Mouse (Mus musculus) neural tube, embryonic 14.5 days (tissue): ENCODE results near the gene Arid1b. TPM values are rescaled to one million over a fixed set of nuclear protein-coding genes. Genes with fewer than 3 reads are reported as not detected.

Experiments
- ATAC-seq: fragments of 200-750 bp; cut with Nextera tagmentation; 2 replicates; pipeline ENCODE4 v1.8.0; 2017; ENCODE audit warnings: low read depth, mild to moderate bottlenecking, moderate TSS enrichment, moderate library complexity
- H3K27ac ChIP-seq: fragments of 300-500 bp; sonication (generic); 2 replicates; pipeline ENCODE4 v1.5.1; 2014; ENCODE audit warnings: low read depth, mild to moderate bottlenecking, control low read depth, low read length, moderate library complexity, mixed read lengths
- H3K27me3 ChIP-seq: fragments of 300-500 bp; sonication (generic); 2 replicates; pipeline ENCODE4 v1.6.1; 2014; ENCODE audit warnings: low read length; ENCODE audit not compliant: control insufficient read depth, insufficient read depth
- H3K36me3 ChIP-seq: fragments of 300-500 bp; sonication (generic); 2 replicates; pipeline ENCODE4 v1.6.1; 2014; ENCODE audit warnings: low read length, mixed read lengths; ENCODE audit not compliant: control insufficient read depth, insufficient read depth
- H3K4me1 ChIP-seq: fragments of 300-500 bp; sonication (generic); 2 replicates; pipeline ENCODE4 v1.6.1; 2014; ENCODE audit warnings: low read length; ENCODE audit not compliant: control insufficient read depth, insufficient read depth
- H3K4me2 ChIP-seq: fragments of 300-500 bp; sonication (generic); 2 replicates; pipeline ENCODE4 v1.6.1; 2014; ENCODE audit warnings: mild to moderate bottlenecking, low read depth, low read length, control low read depth
- H3K4me3 ChIP-seq: fragments of 300-500 bp; sonication (generic); 2 replicates; pipeline ENCODE4 v1.5.1; 2014; ENCODE audit warnings: low read depth, low read length, control low read depth, mixed read lengths
- H3K9ac ChIP-seq: fragments of 300-500 bp; sonication (generic); replicated peaks from 2 replicates; pipeline ENCODE4 v1.6.1; 2014; ENCODE audit warnings: low read depth, mild to moderate bottlenecking, control low read depth, low read length, mixed read lengths
- H3K9me3 ChIP-seq: fragments of 300-500 bp; sonication (generic); 2 replicates; pipeline ENCODE4 v1.6.1; 2016; ENCODE audit warnings: low read length; ENCODE audit not compliant: control insufficient read depth
- WGBS: fragments of 180-500 bp; shearing (Covaris S2); extraction: QIAGEN DNeasy Blood & Tissue Kit; methylation state at CpG from one replicate; pipeline ENCODE4 v1.1.7; 2014; 5-methylcytosine and 5-hydroxymethylcytosine counted together
- polyA plus RNA-seq: library from polyadenylated mRNA; unstranded; fragments of >200 nt; fragmentation: Nextera tagmentation; extraction: Ambion mirVana; gene quantifications from 2 replicates; pipeline ENCODE4 v1.2.1, GENCODE M21; 2014

The Arid1b gene
- polyA plus RNA-seq, 1 experiment from 2014 or later, result 22.2 TPM

DNA sequence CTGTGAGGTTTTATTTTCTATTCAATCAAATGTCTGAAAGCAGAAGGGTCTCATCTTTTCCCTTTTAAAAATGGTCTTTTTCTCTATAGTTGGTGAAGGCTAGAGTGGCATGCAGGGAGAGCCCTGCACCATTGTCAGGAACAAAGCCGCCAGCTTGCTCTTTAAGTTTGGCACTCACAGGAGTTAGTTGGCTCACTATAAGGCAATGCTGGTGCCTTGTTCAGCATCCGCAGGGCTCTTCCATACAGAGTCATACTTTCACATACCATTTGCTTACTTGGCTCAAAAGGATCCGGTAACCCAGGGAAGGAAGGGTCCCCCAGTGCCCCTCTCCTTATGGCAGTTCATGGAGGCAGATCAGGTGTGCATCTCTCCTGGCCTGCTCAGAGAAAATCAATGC lies 279.0 kb downstream of the Arid1b start:
- Histone ChIP-seq H3K4me1 (peaks cover 17% of the 10 kb centered on the region; the same call in 1 of the 2 replicates), H3K27ac (no peak overlapping the region), H3K27me3 (no peaks in the 10 kb centered on the region), H3K9me3 (no peaks in the 10 kb centered on the region), H3K9ac (no peak overlapping the region), H3K36me3 (no peaks in the 10 kb centered on the region), H3K4me2 (no peak overlapping the region), H3K4me3 (no peak overlapping the region)
- no peak for ATAC-seq
- WGBS, result 92% methylated on average over 3 of the region's 3 CpGs

- Histone ChIP-seq H3K9me3 (no peaks in the 10 kb centered on the region), H3K36me3 (no peaks in the 10 kb centered on the region), H3K27me3 (no peaks in the 10 kb centered on the region), H3K4me3 (no peak overlapping the region), H3K27ac (no peak overlapping the region), H3K4me1 (peaks cover 17% of the 10 kb centered on the region; the same call in 1 of the 2 replicates), H3K9ac (no peak overlapping the region), H3K4me2 (no peak overlapping the region)
- 67% methylated on average over 3 of the region's 3 CpGs for WGBS
- ATAC-seq, result no peak
These were observed 279.6 kb downstream of the Arid1b start for GRCm38 (mm10) chr17:5273685-5274084.

DNA sequence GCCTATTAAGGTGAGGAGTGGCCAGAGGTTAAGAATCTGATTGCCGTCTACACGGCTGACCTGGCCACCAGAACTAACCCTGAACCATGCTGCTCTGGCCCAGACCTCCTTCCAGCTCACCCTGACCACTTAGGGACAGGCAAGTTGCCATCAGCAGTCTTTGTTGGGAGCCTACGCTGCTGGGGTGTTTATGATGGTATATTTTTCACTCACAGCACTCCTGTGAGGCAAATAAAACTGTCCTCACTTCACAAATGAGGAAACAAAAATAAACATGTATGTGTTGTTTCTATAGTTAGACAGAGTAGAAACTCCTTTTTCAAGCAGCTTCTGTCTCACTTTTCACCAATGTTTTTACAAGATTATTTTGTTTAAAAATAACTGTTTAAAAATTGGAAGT lies 280.3 kb downstream of the Arid1b start:
- ATAC-seq, result no peak
- no peak overlapping the region for H3K4me3 ChIP-seq
- peaks cover 15% of the 10 kb centered on the region; the same call in 1 of the 2 replicates for H3K4me1 ChIP-seq
- H3K9ac ChIP-seq, result no peak overlapping the region
- no peaks in the 10 kb centered on the region for H3K27me3 ChIP-seq
- no peak overlapping the region for H3K27ac ChIP-seq
- no peaks in the 10 kb centered on the region for H3K9me3 ChIP-seq
- H3K4me2 ChIP-seq, result no peak overlapping the region
- 76% methylated on average over 3 of the region's 3 CpGs for WGBS
- no peaks in the 10 kb centered on the region for H3K36me3 ChIP-seq

- WGBS, result 92% methylated on average over 6 of the region's 6 CpGs
- Histone ChIP-seq H3K4me1 (peaks cover 18% of the 10 kb centered on the region; the same call in 1 of the 2 replicates), H3K4me2 (no peak overlapping the region), H3K27ac (no peak overlapping the region), H3K27me3 (no peaks in the 10 kb centered on the region), H3K9me3 (no peaks in the 10 kb centered on the region), H3K4me3 (no peak overlapping the region), H3K36me3 (peaks cover 4% of the 10 kb centered on the region; the same call in 1 of the 2 replicates), H3K9ac (no peak overlapping the region)
- no peak for ATAC-seq
These were observed 281.6 kb downstream of the Arid1b start for GRCm38 (mm10) chr17:5275749-5276148.

GRCm38 (mm10) chr17:5277137-5277871 lies 283.2 kb downstream of the Arid1b start:
- Histone ChIP-seq H3K9ac (no peak overlapping the region), H3K27me3 (no peaks in the 10 kb centered on the region), H3K4me2 (no peak overlapping the region), H3K4me1 (0 out of 2 replicates have a peak, but pooled peaks cover 9% of the 10 kb centered on the region), H3K4me3 (no peak overlapping the region), H3K36me3 (peaks cover 4% of the 10 kb centered on the region; the same call in 1 of the 2 replicates), H3K27ac (no peak overlapping the region), H3K9me3 (no peaks in the 10 kb centered on the region)
- no peak for ATAC-seq
- 91% methylated on average over 17 of the region's 17 CpGs for WGBS

GRCm38 (mm10) chr17:5280499-5281053 lies 286.4 kb downstream of the Arid1b start:
- 80% methylated on average over 4 of the region's 4 CpGs for WGBS
- Histone ChIP-seq H3K9ac (no peak overlapping the region), H3K4me2 (no peak overlapping the region), H3K4me1 (peaks cover 15% of the 10 kb centered on the region), H3K36me3 (peaks cover 4% of the 10 kb centered on the region; the same call in 1 of the 2 replicates), H3K27ac (no peak overlapping the region), H3K4me3 (no peak overlapping the region), H3K9me3 (no peaks in the 10 kb centered on the region), H3K27me3 (no peaks in the 10 kb centered on the region)
- no peak for ATAC-seq

GRCm38 (mm10) chr17:5284783-5285182 lies 290.7 kb downstream of the Arid1b start:
- Histone ChIP-seq H3K9me3 (no peaks in the 10 kb centered on the region), H3K4me3 (no peak overlapping the region), H3K27ac (peak overlapping the region; percentile 22; the same call in 1 of the 2 replicates), H3K27me3 (no peaks in the 10 kb centered on the region), H3K36me3 (peaks cover 2% of the 10 kb centered on the region; the same call in 1 of the 2 replicates), H3K4me1 (peaks cover 33% of the 10 kb centered on the region), H3K9ac (no peak overlapping the region), H3K4me2 (no peak overlapping the region)
- 56% methylated on average over 10 of the region's 10 CpGs for WGBS
- peak; percentile 59; the same call in 1 of the 2 replicates for ATAC-seq

GRCm38 (mm10) chr17:5285877-5286440 lies 291.8 kb downstream of the Arid1b start:
- Histone ChIP-seq H3K9ac (no peak overlapping the region), H3K9me3 (no peaks in the 10 kb centered on the region), H3K27ac (peak overlapping the region; percentile 30; the same call in 1 of the 2 replicates), H3K36me3 (0 out of 2 replicates have a peak, but pooled peaks cover under 1% of the 10 kb centered on the region), H3K4me1 (peaks cover 25% of the 10 kb centered on the region), H3K4me3 (no peak overlapping the region), H3K27me3 (no peaks in the 10 kb centered on the region), H3K4me2 (no peak overlapping the region)
- ATAC-seq, result peak; percentile 18; the same call in 1 of the 2 replicates
- 55% methylated on average over 13 of the region's 13 CpGs for WGBS
